Mouse (Mus musculus): ENCODE measurements around the gene Gm28230. TPM values are rescaled to one million over a fixed set of nuclear protein-coding genes. Genes with fewer than 3 reads are reported as not detected.

The Gm28230 gene
- total RNA-seq (2015; ENCODE audit: low replicate concordance) (not detected in 2 replicates), total RNA-seq (2017; ENCODE audit: low replicate concordance) (not detected in 2 replicates)

- no peak for ATAC-seq (replicated peaks; ENCODE audit: low FRiP score, poor library complexity, severe bottlenecking)
Measured at GRCm38 (mm10) chr2:74726551-74726950, at the start of gene Gm28230. Gm28230 (plus strand) TSS chr2:74726728.

- ATAC-seq (replicated peaks; ENCODE audit: low FRiP score, poor library complexity, severe bottlenecking): no peak
Measured at GRCm38 (mm10) chr2:74677106-74677505, 49.4 kb upstream of the Gm28230 start.

GRCm38 (mm10) chr2:74678891-74679595, 47.5 kb upstream of the Gm28230 start, which contains the start of gene Hoxd11:
Hoxd11 (plus strand) TSS chr2:74679557.
- no peak for ATAC-seq (replicated peaks; ENCODE audit: low FRiP score, poor library complexity, severe bottlenecking)

GRCm38 (mm10) chr2:74679596-74679971, 46.9 kb upstream of the Gm28230 start:
- no peak for ATAC-seq (replicated peaks; ENCODE audit: low FRiP score, poor library complexity, severe bottlenecking)

- ATAC-seq (replicated peaks; ENCODE audit: low FRiP score, poor library complexity, severe bottlenecking): no peak
Measured at GRCm38 (mm10) chr2:74679980-74680379, 46.5 kb upstream of the Gm28230 start.

DNA sequence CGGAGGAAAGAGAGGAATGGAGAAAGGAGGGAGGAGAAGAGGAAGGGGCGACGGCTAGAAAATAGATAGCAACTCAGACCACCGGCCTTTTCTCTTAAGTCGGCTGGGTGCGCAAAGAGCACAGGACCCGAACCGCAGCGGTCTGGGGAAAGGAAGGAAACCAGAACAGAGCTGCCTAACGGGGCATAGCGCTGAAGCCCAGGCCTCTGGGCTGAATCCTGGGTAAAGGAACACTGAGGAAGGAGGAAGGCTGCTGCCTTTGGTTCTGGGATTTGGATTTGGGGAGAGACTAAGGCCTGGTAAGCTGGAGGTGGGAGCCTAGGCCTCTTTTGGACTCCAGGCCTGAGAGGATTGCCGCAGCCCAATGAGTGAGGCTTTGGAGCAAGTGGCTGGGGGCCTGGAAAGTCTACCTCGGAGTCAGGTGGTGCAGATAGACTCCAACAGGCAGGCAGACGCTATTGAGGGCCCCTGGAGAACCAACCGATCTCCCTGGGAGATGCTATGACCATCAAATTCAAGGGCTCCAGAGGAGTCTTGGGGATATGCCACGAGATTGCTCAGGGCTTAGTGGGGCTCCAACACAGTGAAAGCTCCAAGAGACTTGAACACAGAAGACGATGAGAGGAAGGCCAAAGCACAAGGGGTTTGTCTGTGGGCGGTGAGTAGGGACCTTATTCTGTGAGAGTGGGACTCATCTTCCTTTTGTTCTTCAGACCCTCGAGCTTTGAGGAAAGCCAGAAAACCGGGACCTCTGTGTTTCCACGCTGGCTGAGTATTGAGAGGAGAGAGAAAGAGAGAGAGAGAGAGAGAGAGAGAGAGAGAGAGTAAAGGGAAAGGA, 45.7 kb upstream of the Gm28230 start:
- no peak for ATAC-seq (replicated peaks; ENCODE audit: low FRiP score, poor library complexity, severe bottlenecking)

DNA sequence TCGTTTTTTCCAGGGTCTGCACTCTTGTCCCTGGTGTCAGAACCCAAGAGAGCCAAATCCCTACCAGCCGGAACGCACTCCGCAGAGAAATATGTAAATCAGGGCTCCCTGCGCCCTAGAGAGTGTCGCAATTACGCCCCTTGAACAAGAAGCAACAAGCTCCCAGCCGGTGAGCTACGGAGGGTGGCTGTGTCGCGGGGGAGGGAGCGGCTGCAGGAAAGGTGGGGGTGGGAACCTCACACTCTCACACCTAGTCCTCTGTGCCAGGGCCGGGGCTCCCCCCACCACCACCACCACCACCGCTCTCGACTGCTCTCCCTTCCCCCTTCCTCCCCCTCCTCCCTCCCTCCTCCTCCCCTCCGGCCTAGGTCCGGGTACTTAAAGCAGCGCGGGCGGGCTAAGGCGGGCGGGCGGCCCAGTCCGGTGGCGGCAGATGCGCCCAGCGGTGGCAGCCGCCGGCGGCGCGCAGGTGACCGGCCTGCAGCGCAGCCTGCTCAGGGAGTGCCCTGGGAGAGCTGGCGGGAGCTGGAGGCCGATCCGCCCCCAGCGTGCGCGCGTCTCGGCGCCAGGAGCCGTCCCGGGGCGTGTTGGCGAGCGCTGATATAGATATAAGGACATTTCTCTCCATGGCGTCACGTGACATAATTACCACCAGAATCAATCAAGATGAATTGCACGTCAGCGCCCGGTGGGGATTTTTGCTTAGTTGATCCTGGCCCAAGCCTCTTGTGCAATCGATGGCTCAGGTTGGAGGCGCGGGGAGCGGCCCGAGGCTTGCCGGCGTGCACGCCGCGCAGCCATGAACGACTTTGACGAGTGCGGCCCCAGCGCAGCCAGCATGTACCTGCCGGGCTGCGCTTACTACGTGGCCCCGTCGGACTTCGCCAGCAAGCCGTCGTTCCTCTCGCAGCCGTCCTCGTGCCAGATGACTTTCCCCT, 44.7 kb upstream of the Gm28230 start:
- ATAC-seq (replicated peaks; ENCODE audit: low FRiP score, poor library complexity, severe bottlenecking): no peak

DNA sequence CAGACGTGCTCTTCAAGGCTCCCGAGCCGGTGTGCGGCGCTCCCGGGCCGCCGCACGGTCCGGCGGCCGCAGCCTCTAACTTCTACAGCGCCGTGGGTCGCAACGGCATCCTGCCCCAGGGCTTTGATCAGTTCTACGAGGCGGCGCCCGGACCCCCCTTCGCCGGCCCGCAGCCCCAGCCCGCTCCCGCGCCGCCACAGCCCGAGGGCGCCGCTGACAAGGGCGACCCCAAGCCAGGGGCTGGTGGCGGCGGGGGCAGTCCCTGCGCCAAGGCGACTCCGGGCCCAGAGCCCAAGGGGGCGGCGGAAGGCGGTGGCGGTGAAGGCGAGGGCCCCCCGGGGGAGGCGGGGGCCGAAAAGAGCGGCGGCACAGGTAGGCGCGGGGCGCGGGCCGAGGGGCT, 43.7 kb upstream of the Gm28230 start:
- ATAC-seq (replicated peaks; ENCODE audit: low FRiP score, poor library complexity, severe bottlenecking): no peak

DNA sequence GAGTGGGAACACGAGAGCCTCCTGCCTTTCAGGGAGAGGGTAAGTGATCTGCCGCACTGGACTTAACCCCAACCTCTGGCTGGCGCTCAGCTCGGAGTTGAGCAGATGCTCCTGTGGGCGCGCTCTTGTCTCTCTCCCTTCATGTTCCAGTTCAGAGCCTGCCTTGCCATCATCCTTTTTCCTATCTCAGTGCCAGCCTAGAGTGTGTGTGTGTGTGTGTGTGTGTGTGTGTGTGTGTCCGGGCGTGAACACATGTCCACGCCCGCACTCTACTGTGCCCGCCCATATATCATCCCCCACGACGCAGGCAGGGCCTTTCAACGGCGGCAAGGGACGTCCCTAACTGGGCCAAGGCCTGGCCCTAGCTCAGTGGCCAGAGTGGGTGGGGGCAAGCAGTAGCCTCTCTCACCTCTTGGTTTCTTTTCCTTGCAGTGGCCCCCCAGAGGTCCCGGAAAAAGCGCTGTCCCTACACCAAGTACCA, 43.0 kb upstream of the Gm28230 start:
- ATAC-seq (replicated peaks; ENCODE audit: low FRiP score, poor library complexity, severe bottlenecking): no peak

- no peak for ATAC-seq (replicated peaks; ENCODE audit: low FRiP score, poor library complexity, severe bottlenecking)
Measured at GRCm38 (mm10) chr2:74684106-74684505, 42.4 kb upstream of the Gm28230 start.

- no peak for ATAC-seq (replicated peaks; ENCODE audit: low FRiP score, poor library complexity, severe bottlenecking)
Measured at GRCm38 (mm10) chr2:74685059-74685603, 41.4 kb upstream of the Gm28230 start.

GRCm38 (mm10) chr2:74686301-74686987, 40.1 kb upstream of the Gm28230 start:
- ATAC-seq (replicated peaks; ENCODE audit: low FRiP score, poor library complexity, severe bottlenecking): no peak

DNA sequence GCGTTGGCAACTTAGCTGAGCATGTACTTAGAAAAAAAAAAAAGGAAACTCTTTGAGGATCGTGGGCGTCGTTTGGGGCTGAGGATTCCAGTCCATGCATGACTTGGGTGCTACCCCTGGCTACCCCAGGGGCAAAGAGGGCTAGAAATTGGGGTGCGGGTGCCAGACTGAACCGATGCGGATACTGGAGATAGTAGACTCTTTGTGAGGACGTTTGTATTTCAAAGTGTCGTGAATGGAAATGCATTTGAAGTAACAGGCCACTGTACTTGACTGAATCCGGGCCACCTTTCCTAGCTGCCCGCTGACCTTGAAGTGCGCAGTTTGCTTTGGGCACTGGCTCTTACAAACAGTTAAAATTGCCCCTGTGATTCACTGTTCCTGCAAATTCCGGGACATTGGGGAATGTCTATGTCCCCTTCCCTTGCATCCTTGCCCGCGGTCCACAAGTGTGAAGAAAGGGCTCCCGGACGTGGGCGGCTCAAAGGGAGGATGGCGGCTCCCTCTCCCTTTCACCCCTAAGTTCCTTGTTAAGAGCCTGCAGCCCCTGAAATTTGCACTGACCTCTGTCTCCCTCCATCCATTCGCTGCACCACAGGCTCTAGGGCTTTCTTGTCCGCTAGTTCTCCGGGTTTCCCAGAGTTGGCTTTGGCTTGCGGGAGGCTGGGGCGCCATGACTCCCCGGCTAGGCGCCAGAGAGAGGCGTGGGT, 39.4 kb upstream of the Gm28230 start:
- no peak for ATAC-seq (replicated peaks; ENCODE audit: low FRiP score, poor library complexity, severe bottlenecking)

- no peak for ATAC-seq (replicated peaks; ENCODE audit: low FRiP score, poor library complexity, severe bottlenecking)
Measured at GRCm38 (mm10) chr2:74687698-74688555, 38.6 kb upstream of the Gm28230 start.

GRCm38 (mm10) chr2:74688795-74689573, 37.5 kb upstream of the Gm28230 start:
- no peak for ATAC-seq (replicated peaks; ENCODE audit: low FRiP score, poor library complexity, severe bottlenecking)

DNA sequence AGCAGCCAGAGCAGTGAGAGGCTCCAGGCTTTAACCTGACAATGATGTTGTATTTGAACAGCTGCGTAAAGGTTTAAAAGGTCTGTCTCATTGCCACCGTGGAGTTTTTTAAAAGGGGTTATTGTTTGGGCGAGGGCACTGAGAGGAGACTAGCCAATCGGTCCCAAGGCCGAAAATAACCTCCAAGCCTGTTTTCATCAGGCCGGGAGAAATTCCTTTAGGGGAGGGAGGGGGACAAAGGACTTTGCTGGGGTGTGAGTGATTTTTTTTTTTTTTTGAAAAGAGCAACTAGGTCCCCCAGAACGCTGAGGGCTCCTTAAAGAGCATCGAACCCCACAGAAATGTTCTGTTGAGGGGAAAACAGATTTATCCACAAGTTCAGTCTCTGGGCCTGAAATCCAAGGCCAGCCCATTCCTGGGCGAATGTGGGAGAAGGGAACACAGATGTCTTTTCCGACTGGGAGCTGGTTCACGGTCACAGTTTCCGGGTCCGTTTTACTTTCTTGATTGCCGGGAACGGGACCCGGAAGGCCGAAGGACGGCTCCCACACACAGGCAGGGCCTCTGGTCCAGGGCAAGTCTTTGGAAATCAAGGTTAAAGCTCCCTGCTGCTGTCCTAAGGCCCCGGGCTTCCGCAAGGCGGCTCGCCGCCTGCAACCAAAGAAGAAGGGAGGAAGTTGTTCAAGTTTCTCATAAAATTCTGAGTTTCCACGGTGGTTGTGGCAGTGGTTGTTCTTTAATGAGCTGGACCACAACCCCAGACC, 36.8 kb upstream of the Gm28230 start:
- no peak for ATAC-seq (replicated peaks; ENCODE audit: low FRiP score, poor library complexity, severe bottlenecking)
